Mouse (Mus musculus) liver (tissue): ENCODE data around the gene Pxdc1.

Source experiments
- DNase-seq: peaks from one replicate; pipeline ENCODE4 v3.0.0-alpha.2; 2020; ENCODE audit warnings: mixed read lengths

Pxdc1 gene

DNA sequence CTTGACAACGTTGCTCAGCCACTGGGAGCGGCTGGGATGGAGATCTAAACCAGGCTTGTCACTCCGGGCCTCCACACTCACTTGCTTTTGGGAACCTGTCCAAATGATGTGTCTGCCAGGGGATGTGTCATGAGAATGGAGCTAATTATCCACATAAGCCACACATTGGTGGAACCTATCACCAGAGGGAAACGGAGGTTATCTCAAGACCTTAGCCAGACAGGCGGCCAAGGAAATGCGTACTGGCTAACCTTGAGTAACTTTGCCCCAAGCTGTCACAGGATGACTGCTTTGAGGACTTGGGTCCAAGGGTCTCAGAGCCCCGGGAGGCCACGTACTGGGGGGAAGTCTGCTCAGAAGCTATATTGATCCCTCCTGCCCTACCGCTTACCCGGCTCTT, 2.3 kb downstream of the Pxdc1 start:
- DNase-seq: no peak

DNA sequence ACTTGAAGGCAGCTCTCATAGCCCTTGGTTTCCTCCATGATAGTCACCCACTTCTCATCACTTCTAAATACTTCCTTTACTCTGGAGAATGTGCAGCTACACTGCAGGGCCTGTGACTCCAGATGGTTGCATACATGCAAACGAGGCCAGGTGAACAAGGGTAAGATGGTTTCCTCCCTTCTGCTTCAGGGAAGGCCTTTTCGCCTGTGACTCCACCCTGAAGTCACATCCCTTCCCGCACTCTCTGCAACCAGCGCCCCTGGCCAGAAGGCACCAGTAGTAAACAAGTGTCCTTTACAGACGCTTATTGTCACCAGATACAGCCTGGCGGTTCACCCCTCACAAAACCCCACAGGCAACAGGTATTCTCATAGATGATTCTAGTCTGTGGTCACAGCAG, 2.9 kb downstream of the Pxdc1 start:
- DNase-seq: no peak

DNA sequence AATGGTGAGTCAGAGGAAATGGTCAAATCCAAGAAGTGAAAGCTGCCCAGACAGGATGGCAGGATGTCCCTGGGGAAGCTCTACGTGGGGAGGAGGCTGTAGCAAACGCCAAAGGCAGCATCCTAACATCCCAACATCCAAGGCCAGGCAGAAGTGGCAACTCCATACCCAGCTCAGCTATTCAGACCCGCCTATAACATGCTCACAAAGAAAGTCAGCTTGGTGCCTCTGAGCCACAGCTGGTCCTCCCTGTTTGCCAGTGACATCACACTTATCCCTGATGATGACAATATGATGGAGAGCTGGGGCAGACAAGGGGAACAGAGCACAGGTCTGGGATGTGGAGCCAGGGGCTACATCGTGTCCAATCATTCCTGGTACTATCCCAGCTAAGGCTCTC, 5.5 kb downstream of the Pxdc1 start:
- DNase-seq: no peak

DNA sequence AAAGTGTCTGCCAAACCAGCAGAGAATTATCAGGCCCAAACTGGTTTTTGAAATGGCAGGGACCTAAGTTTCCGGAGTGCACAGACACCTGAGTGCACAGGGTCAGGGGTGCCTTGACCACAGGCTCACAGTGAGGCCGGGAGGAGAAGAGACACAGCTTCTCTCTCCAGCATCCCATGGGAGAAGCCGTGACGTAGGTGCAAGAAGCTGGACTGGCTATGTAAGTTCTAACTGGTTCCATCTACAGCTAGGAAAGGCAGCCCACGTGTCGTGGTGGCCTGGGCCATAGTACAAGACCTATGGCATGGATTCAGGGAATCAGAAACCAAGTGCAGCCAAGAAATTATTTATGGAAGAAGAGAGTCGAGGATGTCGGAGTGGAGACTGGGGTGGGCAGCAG, 6.1 kb downstream of the Pxdc1 start:
- DNase-seq: no peak

DNA sequence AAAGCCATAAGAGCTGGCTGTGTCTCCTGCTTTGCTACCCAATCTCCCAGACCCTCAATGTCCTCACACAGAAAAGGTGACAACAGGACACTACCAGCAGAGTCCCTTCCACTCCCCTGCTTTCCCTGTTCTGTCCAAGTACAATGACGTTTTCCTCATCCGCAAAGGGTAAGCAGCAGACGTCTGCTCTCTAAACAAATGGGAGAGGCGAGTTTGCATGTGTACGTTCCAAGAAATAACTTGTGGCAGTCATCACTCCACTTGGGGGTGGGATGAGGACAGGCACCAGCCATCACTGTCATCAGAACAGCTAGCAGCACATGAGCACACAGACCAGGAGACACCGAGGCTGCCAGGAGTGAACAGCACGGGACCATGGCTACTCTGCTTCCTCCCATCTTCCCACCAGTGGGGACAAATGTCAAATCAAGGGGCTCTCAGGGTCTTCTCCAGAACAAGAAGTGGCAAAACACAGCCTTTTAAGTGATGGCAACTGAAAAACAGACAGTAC, 7.0 kb downstream of the Pxdc1 start:
- no peak for DNase-seq

DNA sequence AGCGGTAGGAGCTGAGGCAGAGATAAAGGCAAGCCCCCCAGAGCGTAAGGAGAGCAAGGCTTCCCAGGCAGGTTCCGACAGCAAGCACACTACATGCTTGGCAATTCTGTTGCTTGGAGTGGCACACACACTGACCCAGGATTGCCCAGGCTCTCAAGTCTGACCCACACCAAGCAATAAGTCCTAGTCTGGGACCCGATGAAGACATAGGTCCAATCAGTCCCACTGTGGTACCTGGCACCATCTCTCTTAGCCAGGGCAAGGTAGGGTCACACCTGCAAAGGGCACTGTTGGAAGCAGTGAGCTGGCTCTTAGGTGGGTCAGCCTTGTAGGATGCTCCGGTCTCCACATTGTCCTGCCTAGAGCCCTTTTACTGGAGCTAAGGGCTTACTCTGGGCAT, 7.8 kb downstream of the Pxdc1 start:
- DNase-seq: no peak

DNA sequence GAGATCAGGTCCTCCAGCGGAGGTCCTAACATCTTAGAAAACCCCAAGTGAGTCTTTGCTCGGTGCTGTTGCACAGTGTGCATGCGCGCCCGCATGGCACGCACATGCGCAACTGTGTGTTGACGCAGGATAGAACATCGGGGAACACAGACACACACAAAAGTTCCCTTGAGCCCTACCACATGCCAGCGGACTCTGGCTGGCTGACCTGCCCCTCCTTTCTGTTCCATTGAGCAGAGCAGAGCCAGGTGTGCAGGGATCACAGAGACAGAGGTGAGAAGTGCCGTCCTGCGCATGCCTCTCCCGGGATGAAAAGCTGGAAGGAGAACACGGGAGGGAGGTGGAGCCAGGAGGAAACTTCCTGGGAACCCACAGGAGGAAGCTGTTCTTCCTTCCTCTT, 8.9 kb downstream of the Pxdc1 start:
- DNase-seq: no peak

DNA sequence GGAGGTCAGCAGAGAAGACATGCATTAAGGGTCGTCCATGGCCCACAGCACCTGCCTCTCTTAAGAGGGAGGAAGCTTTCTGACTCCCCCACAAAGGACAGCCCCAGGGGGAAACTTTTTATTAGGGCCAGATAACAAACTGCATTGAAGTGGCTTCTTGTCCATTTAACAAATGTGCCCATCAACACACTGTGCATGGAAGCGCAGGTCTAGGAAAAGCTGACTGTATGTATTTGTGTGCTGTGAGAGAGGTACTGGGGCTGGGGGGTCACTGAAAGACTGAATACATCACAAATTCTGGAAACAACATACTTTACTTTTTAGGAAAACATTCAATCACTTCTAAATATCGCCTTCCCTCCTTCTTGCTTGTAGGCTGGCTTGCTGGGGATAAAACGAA, 9.4 kb downstream of the Pxdc1 start:
- no peak for DNase-seq

DNA sequence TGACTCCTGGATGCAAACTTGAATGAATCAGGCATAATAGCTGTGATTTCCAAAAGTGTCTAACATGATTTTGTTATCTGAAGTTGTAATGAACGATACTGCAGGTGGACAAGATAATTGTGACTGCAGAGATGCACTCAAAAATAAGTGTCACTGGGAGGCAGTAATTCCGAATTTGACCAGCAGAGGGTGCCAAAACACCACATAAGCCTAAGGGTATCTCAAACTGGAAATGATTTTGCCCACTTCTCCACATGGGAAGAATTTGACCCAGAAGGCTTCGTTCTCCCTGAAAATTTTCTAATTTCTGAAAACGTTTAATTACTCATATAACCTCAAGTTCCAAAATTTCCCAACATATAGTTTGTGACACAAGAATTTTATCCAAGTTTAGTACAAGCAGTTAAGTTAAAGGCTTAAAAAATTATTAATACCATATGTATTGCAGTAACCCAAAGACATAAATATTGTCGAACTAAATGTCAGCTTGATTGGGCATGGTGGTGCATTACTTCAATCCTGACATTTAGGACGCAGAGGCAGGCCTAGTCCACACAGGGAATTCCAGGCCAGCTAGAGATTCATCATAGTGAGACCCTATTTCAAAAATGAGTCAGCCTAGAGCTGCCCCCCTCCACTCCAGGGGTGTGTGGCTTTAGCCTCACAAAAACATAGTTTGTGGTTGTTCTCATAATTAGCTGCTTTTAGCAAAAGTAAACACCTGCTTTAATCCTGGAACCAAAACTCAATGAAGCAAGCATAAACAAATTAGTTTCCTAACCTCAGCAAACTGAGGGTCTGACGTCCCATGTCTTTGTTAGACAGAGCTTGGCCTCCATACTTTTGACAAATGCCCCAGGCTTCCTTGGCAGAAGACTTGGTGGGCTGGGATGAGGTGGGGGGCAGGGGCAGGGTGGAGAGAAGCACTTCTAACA, 10.1 kb downstream of the Pxdc1 start:
- peak; percentile 70 for DNase-seq

DNA sequence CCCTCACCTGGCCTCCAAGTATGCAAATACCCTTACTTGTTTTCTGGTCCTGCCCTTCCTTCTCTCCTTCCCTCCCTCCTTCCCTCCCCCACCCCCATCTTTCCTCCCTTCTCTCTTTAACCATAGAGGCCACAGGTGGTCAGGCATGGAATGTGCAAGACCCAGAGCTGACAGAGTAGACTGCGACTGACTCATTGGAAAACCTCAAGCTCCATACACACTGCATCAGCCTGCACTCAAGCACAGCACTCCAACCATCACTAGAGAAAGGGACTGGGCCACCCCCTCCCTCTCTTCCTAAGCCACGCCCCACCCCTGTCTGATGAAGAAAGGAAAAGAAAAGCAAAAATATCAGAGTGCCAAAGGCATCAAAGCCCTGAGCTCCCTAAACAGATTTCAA, 12.2 kb downstream of the Pxdc1 start:
- DNase-seq: no peak

DNA sequence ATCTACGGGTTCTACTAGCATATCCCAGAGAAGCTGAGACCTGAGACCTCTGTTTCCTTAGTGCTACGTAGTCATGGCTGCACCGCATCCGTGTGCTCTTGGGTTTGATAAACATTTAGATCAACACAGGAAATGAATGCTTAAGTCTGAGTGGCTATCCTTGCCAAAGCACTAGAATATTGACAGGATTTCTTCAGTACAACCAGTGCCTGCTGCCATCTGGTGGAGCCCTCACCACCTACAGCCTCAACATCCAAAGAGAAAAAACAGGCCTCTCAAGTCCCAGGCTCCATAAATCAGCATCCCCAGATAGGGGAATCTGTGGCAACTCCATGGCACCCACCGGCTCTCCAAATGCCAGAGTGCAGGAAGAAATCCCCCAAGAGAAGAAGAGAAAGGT, 17.3 kb downstream of the Pxdc1 start:
- peak; percentile 45 for DNase-seq

DNA sequence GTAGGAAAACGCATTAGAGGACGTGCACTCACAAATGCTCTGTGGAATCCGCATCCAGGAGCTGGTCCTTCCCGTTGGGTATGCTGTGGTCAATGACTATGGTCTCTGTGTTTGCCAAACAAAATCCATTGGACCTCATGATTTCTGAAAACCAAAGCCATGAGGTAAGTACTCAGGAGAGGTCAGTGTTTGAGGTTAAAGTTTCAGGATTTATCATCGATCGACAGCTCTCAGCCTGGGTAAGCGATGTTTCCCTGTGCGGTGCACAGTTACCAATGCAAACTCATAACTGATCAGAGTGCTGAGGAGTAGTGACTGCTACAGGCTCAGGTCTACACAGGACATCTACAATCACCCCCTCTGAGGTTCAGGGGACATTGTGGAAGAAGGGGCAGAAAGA, 23.0 kb downstream of the Pxdc1 start:
- no peak for DNase-seq

DNA sequence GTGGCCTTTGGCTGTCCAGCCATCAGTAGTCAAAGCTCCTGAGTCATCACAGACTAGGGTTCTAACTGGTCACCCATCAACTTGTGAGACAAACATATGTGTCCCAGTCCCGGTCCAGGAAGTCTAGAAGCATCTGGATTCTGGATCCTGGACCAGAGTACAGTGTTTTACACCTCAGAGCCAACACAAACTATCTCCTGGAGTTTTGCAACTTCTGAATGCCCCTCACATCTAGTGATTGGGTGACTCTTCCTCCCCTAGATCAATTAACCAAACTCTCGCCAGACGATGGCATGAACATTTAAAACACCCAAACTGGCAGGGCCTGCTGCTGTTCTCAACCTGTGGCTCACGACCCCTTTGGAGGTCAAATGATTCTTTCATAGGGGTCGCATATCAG, 23.5 kb downstream of the Pxdc1 start:
- DNase-seq: no peak

DNA sequence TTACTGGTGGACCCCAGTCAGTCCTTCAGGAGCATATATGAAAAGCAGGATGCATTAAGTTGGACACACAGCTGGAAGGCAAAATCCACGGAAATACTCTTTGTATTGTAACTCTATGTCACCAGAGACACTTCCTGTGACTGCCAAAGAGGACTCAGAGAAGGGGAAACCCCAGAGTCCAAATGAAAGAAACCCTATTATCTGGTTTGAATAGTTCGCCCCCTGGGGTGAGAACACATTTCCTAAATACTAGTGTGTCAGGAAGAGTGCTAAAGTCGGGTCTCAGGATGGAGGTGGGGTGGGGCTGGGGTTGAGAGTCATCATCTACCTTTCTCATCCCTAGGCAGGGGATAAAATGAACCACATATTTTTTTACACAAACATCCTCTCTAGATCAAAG, 25.8 kb downstream of the Pxdc1 start:
- no peak for DNase-seq

DNA sequence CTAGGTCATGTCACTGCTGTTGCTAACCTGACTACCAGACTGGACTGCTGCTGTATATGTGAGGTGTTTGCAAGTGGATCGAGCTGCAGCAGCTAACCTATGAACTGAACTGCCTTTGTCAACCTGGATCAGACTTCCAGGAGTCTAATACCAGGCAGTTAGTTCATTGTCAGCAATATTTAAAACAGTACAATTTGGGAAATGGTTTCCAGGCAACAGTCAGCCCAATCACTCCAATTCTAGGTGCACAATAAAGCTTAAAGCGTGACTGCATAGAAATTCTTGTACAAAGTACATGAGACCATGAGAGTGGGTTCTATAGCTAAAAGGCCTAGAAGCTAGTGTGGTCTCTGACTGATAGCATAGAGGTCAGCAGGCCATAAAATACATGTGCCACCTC, 28.9 kb downstream of the Pxdc1 start:
- DNase-seq: no peak

DNA sequence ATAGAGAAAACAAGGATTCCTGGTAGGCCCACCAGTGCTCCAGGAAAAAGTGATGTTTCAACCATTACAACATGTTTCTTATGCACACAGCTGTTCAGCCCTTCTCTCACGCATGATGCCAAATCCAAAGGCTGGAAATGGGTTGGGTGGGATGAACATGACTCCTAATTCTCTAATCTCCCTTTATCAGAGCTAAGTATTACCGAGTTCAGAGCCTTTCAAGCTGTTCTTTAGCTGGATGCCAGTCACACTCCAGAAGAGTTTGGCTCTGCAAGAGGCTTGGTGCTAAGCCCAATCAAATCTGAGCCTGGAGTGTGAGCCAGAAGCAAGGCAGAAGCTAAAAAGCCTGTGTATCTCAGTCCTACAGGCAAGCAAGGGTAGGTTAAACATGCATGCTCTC, 40.9 kb downstream of the Pxdc1 start:
- no peak for DNase-seq

DNA sequence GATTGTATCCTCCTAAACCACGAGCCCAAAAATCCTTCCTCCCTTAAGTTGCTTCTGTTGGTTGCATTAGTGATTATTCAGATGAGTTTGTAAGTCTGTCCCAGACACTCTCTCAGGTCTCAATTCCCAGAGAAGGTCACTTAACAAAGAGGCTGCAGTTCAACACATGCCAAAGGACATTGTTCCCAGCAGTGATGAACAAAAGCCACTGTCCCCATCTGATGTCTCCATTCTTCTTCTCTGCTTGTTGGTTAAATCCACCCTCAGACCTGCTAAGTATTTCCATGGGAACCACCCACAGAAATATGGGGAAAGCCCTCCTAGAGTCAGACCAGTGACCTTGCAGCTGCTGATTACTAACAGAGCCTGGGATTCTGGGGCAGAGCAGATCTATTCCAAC, 43.6 kb downstream of the Pxdc1 start:
- DNase-seq: no peak

DNA sequence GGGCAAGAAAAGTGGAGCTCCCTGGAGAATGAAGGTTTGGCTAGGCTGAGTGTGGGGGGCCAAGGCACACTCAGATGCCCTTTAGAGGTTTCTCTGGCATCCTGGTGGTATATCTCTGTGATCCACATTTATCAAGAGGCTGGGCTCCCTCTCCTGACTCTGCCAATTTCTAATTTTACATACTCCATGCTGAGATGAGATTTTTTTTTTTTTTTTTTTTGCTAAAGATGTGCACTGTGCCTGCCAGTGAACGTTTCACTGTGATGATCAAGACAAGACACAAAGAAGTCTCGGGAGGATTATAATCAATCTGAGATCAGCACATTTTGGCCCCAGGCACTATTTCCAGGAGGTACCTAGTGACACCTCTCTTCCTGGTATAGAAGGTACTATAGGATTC, 46.2 kb downstream of the Pxdc1 start:
- DNase-seq: no peak

DNA sequence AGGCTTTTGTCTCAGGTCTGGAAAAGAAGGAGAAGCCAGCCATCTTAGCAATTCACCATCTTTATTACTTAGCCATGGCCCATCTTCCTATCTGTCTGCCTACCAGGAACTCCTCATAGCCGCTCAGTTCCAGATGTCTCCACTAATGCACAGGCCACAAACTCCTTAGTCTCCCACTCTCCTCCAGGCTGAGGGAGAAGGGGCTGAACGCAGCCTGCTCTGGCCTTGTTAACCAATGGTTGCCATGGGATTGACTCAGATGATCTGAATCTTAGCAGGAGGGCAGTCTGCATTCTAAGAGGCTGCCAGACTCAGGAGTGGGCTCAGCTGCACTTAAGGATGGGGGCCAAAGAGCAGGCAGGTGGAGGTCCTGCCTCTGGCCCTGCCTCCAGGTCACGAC, 47.4 kb downstream of the Pxdc1 start:
- no peak for DNase-seq

DNA sequence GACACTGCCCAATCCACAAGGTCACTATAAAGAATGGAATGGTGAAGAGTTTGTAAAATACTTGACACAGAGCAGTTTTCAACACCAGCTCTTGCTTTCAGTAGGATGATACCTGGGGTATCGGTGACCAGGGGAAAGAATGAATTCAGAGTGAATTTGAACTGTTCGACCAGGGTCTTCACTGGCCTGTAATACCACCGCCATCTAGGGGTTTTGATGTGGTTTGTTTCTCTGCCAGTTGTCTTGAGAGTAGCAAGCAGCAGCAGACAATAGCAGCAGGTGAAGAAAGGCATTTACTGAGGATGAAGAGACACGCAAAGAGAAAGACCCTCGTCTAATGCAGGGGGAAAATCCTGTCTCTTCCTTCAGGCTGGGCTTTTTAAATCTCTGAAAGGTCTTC, 48.1 kb downstream of the Pxdc1 start:
- DNase-seq: no peak

DNA sequence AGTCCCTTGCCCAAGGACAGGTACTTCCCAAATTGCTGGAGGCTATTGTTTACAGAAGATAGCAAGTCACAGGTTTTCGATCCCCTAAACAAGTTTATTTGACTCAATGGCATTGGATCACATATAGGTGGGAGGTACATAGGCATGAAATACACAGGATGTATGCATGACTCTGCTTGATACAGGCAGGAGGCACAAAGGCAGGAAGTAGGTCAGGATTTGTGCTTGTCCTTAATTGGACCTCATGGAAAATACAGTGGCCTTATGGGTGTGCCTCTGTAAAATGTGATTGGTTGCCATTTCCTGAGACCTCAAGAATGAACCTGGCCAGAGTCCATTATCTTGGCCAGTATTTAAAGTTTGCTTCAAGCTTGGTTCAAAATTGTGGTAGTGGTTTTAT, 48.9 kb downstream of the Pxdc1 start:
- DNase-seq: no peak

DNA sequence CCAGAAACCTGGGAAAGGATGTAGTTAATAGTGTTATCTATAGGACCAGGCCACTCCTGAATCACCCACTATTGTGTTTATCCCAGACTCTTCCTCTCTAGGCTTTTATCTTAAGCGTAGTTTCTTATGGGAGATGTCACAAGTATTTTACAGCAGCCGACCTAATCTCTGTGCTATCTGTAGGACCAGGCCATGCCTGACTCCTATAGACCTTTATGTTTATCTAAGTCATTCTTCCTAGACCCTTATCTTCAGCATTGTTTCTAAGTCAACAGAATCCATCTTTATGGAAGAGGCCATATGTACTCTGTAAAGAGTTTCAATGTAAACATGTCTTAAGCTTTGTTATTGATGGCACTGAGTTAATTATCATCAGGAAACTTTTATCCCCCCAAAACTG, 50.5 kb downstream of the Pxdc1 start:
- no peak for DNase-seq

DNA sequence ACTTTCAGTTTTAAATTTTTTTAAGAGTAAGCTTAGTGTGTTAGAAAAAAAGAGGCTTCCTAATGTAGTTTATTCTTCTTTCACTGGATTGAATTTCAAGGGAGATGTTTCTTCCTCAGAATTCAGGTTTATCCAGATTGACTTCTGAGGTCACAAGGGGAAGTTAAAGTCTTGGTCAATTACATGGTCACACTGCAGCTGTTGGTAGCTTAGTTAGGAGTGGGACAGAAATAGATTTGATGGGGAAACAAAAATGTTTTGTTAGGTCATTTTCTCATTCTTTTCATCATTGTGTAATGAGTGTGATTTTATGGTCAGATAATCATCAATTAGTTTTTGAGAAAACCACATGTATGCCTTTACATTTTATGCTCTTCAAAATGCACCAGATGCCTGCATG, 56.5 kb downstream of the Pxdc1 start:
- DNase-seq: no peak
